21 mouse cellular contexts compared by ENCODE assay signal in the genomic region with DNA sequence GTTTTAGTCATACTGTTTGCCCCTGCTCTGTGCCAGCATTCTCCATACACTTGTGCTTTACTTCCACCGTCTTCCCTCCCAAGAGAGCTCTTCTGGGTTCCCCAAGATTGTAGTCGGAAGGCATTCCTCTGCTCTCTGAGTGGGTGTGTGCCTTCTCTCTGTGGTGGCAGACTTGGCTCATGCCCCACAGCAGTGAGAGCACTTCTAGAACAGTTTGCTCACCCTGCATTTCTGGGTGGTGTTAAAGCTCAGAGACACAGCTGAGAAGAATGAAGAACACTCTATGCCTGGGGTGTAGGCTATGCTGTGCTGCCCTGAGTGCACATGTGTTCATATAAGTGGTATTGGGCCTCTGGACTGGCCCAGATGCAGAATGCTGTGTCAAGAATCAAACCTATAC. TPM values are rescaled to one million over a fixed set of nuclear protein-coding genes. Genes with fewer than 3 reads are reported as not detected.
DNase-seq lines count a peak whose midpoint lies in the region; ATAC-seq and TF ChIP-seq lines count a peak whose summit lies in the region.
"Had no signal": no experiment of that assay in that cellular context is flagged by ENCODE, and none has a peak within 500 bp of the region (broad histone marks: within the 10 kb centered on the region; RNA-seq: fewer than 3 reads in every experiment).

No protein-coding gene starts in this region.

- peak; percentile 99 for ATAC-seq in frontal cortex, adult (ENCODE audit: low TSS enrichment)
- ATAC-seq in granulocyte monocyte progenitor cell, adult 5-6 weeks (replicated peaks; ENCODE audit: poor library complexity, severe bottlenecking), result no peak
- ATAC-seq: forebrain, postnatal 0 days; intestine, postnatal 0 days; liver, embryonic 12.5 days had no signal

- no peak overlapping the region for H3K4me3 ChIP-seq in gastrocnemius, adult 2 months
- H3K4me3 ChIP-seq: embryonic facial prominence, embryonic 12.5 days; hindbrain, embryonic 13.5 days; liver, embryonic 12.5 days; megakaryocyte, embryonic 14.5 days; neural tube, embryonic 13.5 days had no signal

- TF ChIP-seq CTCF in gastrocnemius, adult 2 months (IDR thresholded peaks at IDR 0.05), result no peak

- no peak overlapping the region for H3K27ac ChIP-seq in gastrocnemius, adult 2 months
- H3K27ac ChIP-seq: embryonic facial prominence, embryonic 12.5 days; hindbrain, embryonic 13.5 days; kidney, postnatal 0 days; liver, embryonic 12.5 days; neural tube, embryonic 13.5 days; stomach, postnatal 0 days had no signal

- peak; percentile 13 to 51 for DNase-seq in layer of hippocampus, adult 18-20 months (ENCODE audit: low spot score in 2 of 2)
- DNase-seq in layer of hippocampus, postnatal 10 days (ENCODE audit: low spot score in 2 of 2), result no peak
- DNase-seq in left cerebral cortex, postnatal 36 days (ENCODE audit: low spot score in 2 of 2), result peak; percentile 41 to 65
- peak; percentile 75 for DNase-seq in lung, postnatal 25 days (ENCODE audit: low spot score)
- no peak for DNase-seq in embryo, embryonic 11 days
- no peak for DNase-seq in gastrocnemius, adult 2 months
- DNase-seq: adrenal gland, postnatal 36 days; forebrain, postnatal 0 days; thymus, postnatal 36 days had no signal

- intact Hi-C loops in left cerebral cortex, postnatal 36 days (cut with DNase I), result no loop called here
- intact Hi-C loops in gastrocnemius, adult 2 months (cut with DNase I), result no loop called here

RNA-seq across cellular contexts. Expression of a gene that starts 13.6 kb away (rescaled TPM):
- total RNA-seq in layer of hippocampus, adult 18-20 months (2021), result 1 to 10 TPM in 1 of 2 experiments, under 1 TPM in 1; 0.50 to 1.0 TPM
- total RNA-seq in layer of hippocampus, postnatal 10 days (2021), result 1 to 10 TPM; 1.3 to 2.4 TPM
- 1 to 10 TPM; 1.5 to 2.1 TPM for total RNA-seq in left cerebral cortex, postnatal 36 days (2021)
- total RNA-seq in granulocyte monocyte progenitor cell, adult 5-6 weeks (2014; fragmentation: Nextera tagmentation), result not detected in 2 replicates
- total RNA-seq in granulocyte monocyte progenitor cell, adult 5-6 weeks (2017), result not detected in 2 replicates
- total RNA-seq in gastrocnemius, adult 2 months (2021), result not detected
- total RNA-seq: adrenal gland, postnatal 36 days; gastrocnemius, postnatal 4 days; monocyte, adult 5-6 weeks had no signal

RNA-seq across cellular contexts. Expression of a gene that starts 15.6 kb away (rescaled TPM):
- 10 to 100 TPM; 31.5 to 37.7 TPM for total RNA-seq in layer of hippocampus, adult 18-20 months (2021)
- total RNA-seq in layer of hippocampus, postnatal 10 days (2021), result 10 to 100 TPM; 44.2 to 48.2 TPM
- 10 to 100 TPM; 59.2 to 67.5 TPM for total RNA-seq in left cerebral cortex, postnatal 36 days (2021)
- total RNA-seq in granulocyte monocyte progenitor cell, adult 5-6 weeks (2014; fragmentation: Nextera tagmentation), result not detected in 2 replicates
- total RNA-seq in granulocyte monocyte progenitor cell, adult 5-6 weeks (2017), result not detected in 2 replicates
- total RNA-seq in gastrocnemius, adult 2 months (2021), result not detected
- total RNA-seq: monocyte, adult 5-6 weeks had no signal

Comparison
In these comparisons a context has a peak if more than half of its experiments do, and no peak if none do; other contexts are left out.
1. DNase-seq: peak in layer of hippocampus, adult 18-20 months (2 of 2), left cerebral cortex, postnatal 36 days (2 of 2) and lung, postnatal 25 days (single experiment); none in layer of hippocampus, postnatal 10 days (0 of 2), embryo, embryonic 11 days (single experiment) and gastrocnemius, adult 2 months (single experiment).
2. RNA of a gene that starts 15.6 kb away (total RNA-seq): 59.2 to 67.5 TPM in left cerebral cortex, postnatal 36 days, 44.2 to 48.2 TPM in layer of hippocampus, postnatal 10 days and 31.5 to 37.7 TPM in layer of hippocampus, adult 18-20 months; not detected in granulocyte monocyte progenitor cell, adult 5-6 weeks and not detected in gastrocnemius, adult 2 months; every median in the first group is over 10 times any median in the second.